Mouse (Mus musculus) stomach, embryonic 15.5 days (tissue): ENCODE measurements around the gene Fuom. TPM values are rescaled to one million over a fixed set of nuclear protein-coding genes. Genes with fewer than 3 reads are reported as not detected.

ENCODE experiments used
- ATAC-seq: fragments of 200-750 bp; cut with Nextera tagmentation; 2 replicates; pipeline ENCODE4 v1.8.0; 2017; ENCODE audit warnings: low read depth, moderate number of reproducible peaks, moderate TSS enrichment; ENCODE audit not compliant: insufficient read depth, low FRiP score
- H3K27ac ChIP-seq: fragments of 300-500 bp; sonication (generic); 2 replicates; pipeline ENCODE4 v1.5.1; 2015; ENCODE audit warnings: mild to moderate bottlenecking, inconsistent platforms
- H3K27me3 ChIP-seq: fragments of 300-500 bp; sonication (generic); replicated peaks from 2 replicates; pipeline ENCODE4 v1.6.1; 2015; ENCODE audit warnings: inconsistent platforms
- H3K36me3 ChIP-seq: fragments of 300-500 bp; sonication (generic); 2 replicates; pipeline ENCODE4 v1.6.1; 2015; ENCODE audit warnings: inconsistent platforms
- H3K4me1 ChIP-seq: fragments of 300-500 bp; sonication (generic); 2 replicates; pipeline ENCODE4 v1.6.1; 2015; ENCODE audit warnings: inconsistent platforms
- H3K4me2 ChIP-seq: fragments of 300-500 bp; sonication (generic); 2 replicates; pipeline ENCODE4 v1.6.1; 2015; ENCODE audit warnings: mild to moderate bottlenecking, inconsistent platforms
- H3K4me3 ChIP-seq: fragments of 300-500 bp; sonication (generic); replicated peaks from 2 replicates; pipeline ENCODE4 v1.5.1; 2015; ENCODE audit warnings: inconsistent platforms
- H3K9ac ChIP-seq: fragments of 300-500 bp; sonication (generic); 2 replicates; pipeline ENCODE4 v1.6.1; 2015; ENCODE audit warnings: inconsistent platforms
- H3K9me3 ChIP-seq: fragments of 300-500 bp; sonication (generic); 2 replicates; pipeline ENCODE4 v1.6.1; 2016; ENCODE audit warnings: inconsistent platforms
- WGBS: fragments of 180-500 bp; shearing (Covaris S2); methylation state at CpG from one replicate; pipeline ENCODE4 v1.1.7; 2015; 5-methylcytosine and 5-hydroxymethylcytosine counted together
- polyA plus RNA-seq: library from polyadenylated mRNA; unstranded; fragments of >200 nt; fragmentation: Nextera tagmentation; extraction: Ambion mirVana; gene quantifications from 2 replicates; pipeline ENCODE4 v1.2.1, GENCODE M21; 2015

Gene Fuom
- polyA plus RNA-seq, 1 experiment from 2014 or later: 32.4 TPM

GRCm38 (mm10) chr7:140047811-140048311, 54.4 kb downstream of the Fuom start:
- Histone ChIP-seq H3K4me2 (peak overlapping the region; percentile 87), H3K9ac (no peak overlapping the region), H3K4me1 (peaks cover 22% of the 10 kb centered on the region), H3K27ac (no peak overlapping the region), H3K4me3 (peak overlapping the region; percentile 42), H3K27me3 (peaks cover 88% of the 10 kb centered on the region), H3K9me3 (no peaks in the 10 kb centered on the region), H3K36me3 (no peaks in the 10 kb centered on the region)
- under 1% methylated on average over 33 of the region's 33 CpGs for WGBS
- no peak for ATAC-seq

Other genes starting within 250 kb of the Fuom start
- 0.14 and 0.34 TPM in 2 replicates for gene Kndc1, start 207.7 kb downstream of the Fuom start, polyA plus RNA-seq
- gene Utf1, start 158.7 kb downstream of the Fuom start, polyA plus RNA-seq: 0.10 TPM in 1 of 2 replicates, not detected in the other
- gene 6430531B16Rik, start 123.7 kb downstream of the Fuom start, polyA plus RNA-seq: 0.21 and 0.45 TPM in 2 replicates
- 2.5 and 2.7 TPM in 2 replicates for gene Adam8, start 109.9 kb downstream of the Fuom start, polyA plus RNA-seq
- 34.8 and 35.7 TPM in 2 replicates for gene Zfp511, start 66.0 kb downstream of the Fuom start, polyA plus RNA-seq
- 43.8 and 44.8 TPM in 2 replicates for gene Tubgcp2, start 65.8 kb downstream of the Fuom start, polyA plus RNA-seq
- not detected in 2 replicates for gene Msx3, start 53.4 kb downstream of the Fuom start, polyA plus RNA-seq
- 3.4 and 3.6 TPM in 2 replicates for gene Caly, start 19.9 kb downstream of the Fuom start, polyA plus RNA-seq
- gene Prap1, start 9.0 kb downstream of the Fuom start, polyA plus RNA-seq: 165 and 169 TPM in 2 replicates
- gene Paox, start 13.4 kb upstream of the Fuom start, polyA plus RNA-seq: 30.6 and 33.7 TPM in 2 replicates
- 155 and 165 TPM in 2 replicates for gene Echs1, start 14.0 kb upstream of the Fuom start, polyA plus RNA-seq
- 23.5 and 26.9 TPM in 2 replicates for gene Mtg1, start 35.1 kb upstream of the Fuom start, polyA plus RNA-seq
- gene Sprn, start 52.4 kb upstream of the Fuom start, polyA plus RNA-seq: 1.0 and 1.4 TPM in 2 replicates
- gene Olfr522, start 62.3 kb upstream of the Fuom start, polyA plus RNA-seq: not detected in 2 replicates
- gene Olfr523, start 70.8 kb upstream of the Fuom start, polyA plus RNA-seq: not detected in 2 replicates
- gene Olfr524, start 103.5 kb upstream of the Fuom start, polyA plus RNA-seq: not detected in 2 replicates
- gene Cd163l1, start 115.8 kb upstream of the Fuom start, polyA plus RNA-seq: 0.08 and 0.17 TPM in 2 replicates
- gene 5830411N06Rik, start 144.8 kb upstream of the Fuom start, polyA plus RNA-seq: not detected in 2 replicates
- not detected in 2 replicates for gene Olfr525, start 218.4 kb upstream of the Fuom start, polyA plus RNA-seq
- gene Olfr527, start 231.6 kb upstream of the Fuom start, polyA plus RNA-seq: not detected in 2 replicates